Mouse (Mus musculus) lung, adult 2 months (tissue): ENCODE measurements around the gene Enpp6. TPM values are rescaled to one million over a fixed set of nuclear protein-coding genes. Genes with fewer than 3 reads are reported as not detected.

Source experiments
- DNase-seq: peaks from one replicate; pipeline ENCODE4 v3.0.0; 2022
- H3K4me1 ChIP-seq: fragments of 200-500 bp; 2 replicates; pipeline ENCODE4 v1.6.1; 2011; ENCODE audit warnings: low read length; ENCODE audit not compliant: control insufficient read depth, insufficient read depth
- H3K4me3 ChIP-seq: fragments of 200-500 bp; replicated peaks from 2 replicates; pipeline ENCODE3; 2011; ENCODE audit warnings: low read depth, mild to moderate bottlenecking, control low read depth, low read length; ENCODE audit errors: extremely low read depth
- CTCF ChIP-seq: fragments of 200-500 bp; IDR thresholded peaks from 2 replicates; pipeline ENCODE4 v1.5.1; 2011; ENCODE audit warnings: mild to moderate bottlenecking, low read length, control low read depth; ENCODE audit not compliant: insufficient read depth
- POLR2A ChIP-seq: fragments of 200-500 bp; IDR thresholded peaks from 2 replicates; pipeline ENCODE4 v1.6.1; 2011; ENCODE audit warnings: low read depth, mild to moderate bottlenecking, control low read depth, low read length, borderline replicate concordance; ENCODE audit errors: extremely low read depth
- WGBS: fragments of 180-500 bp; shearing (Covaris S2); methylation state at CpG from one replicate; pipeline ENCODE4 v1.1.7; 2018; 5-methylcytosine and 5-hydroxymethylcytosine counted together
- polyA plus RNA-seq: library from polyadenylated mRNA; depleted of rRNA; stranded (reverse); fragments of >200 nt; gene quantifications from 2 replicates; pipeline ENCODE4 v1.2.3, GENCODE M21; 2012

Gene Enpp6
- polyA plus RNA-seq, 1 experiment: 10.4 TPM

DNA sequence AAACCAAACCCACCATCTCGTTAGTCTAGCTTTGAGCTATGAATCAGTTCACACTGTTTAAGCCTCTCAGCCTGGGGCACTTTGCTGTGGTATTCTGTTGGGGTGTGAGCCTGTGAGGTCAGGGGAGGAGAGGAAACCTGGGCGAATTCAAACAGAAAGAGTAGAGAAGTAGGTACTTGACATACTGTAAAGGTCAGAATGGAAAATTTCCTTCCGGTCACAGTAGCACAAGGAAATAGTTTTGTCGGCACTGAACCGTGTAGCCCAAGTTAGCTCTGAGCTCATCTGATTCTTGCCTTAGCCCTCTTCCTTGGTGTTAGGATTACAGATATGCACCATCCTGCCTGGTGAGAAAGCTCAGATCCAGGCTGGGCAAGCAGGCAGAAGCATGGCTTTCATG, 4.4 kb downstream of the Enpp6 start:
- 36% methylated on average over 5 of the region's 5 CpGs for WGBS
- DNase-seq: no peak
- no peak for TF ChIP-seq POLR2A
- no peak for TF ChIP-seq CTCF
- peaks cover 3% of the 10 kb centered on the region; the same call in 1 of the 2 replicates for H3K4me1 ChIP-seq
- H3K4me3 ChIP-seq: no peak overlapping the region

DNA sequence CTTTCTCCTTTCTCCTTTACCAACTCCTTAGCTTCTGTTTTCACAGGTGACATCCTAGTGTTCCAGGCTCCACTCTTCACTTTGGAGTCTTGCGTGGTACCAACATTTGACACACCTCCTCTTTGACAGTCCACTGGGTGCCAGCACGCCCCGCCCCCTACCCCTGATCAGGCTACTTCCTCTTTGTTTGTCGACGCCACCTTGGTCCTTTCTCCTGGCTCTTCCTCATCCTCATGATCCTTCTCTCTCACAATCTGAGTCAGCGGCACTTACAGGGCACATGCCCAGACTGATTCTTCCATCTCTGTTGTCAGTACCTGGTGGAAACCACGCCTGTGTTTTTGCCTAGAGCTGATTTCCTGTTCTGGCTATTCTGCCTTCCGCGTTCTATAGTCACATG, 5.9 kb downstream of the Enpp6 start:
- whole genome bisulfite sequencing: 86% methylated on average over 9 of the region's 9 CpGs
- Histone ChIP-seq H3K4me1 (peaks cover 3% of the 10 kb centered on the region; the same call in 1 of the 2 replicates), H3K4me3 (no peak overlapping the region)
- no peak for TF ChIP-seq CTCF
- no peak for DNase-seq

DNA sequence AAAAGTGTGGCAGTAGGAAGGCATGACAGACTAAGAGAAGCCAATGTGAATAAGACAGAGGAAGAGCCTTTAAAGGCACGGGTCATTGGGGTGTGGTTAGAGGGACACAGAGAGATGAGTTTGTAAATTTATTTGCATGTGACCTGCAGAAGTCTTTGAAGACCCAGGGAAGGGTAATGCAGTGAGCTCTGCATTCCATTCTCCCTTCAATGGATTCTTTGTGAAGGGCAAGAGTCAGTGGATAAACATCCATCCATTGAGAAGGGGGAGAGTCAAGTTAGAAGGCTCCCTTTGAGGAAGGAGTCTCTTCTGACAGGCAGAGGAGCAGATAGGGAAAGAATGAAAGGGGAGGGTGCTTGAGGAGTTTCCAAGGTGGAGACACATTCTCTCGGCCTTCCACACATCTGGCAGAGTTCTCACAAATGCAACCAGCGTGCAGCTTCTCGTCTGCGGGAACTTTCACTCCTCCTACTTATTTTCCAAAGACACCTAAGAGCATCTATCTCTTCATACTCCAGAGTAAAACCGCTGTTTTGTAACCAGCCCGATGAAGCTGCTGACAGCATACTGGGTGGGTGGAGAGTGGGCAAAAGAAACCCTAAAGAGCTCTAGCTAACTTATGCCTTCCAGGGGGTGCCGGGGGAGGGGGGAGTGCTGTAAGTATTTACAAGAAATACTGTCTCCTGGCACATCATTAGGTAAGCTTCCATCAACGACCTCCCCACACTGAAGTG, 9.4 kb downstream of the Enpp6 start:
- TF ChIP-seq POLR2A: no peak
- TF ChIP-seq CTCF: no peak
- no peak for DNase-seq
- WGBS: 51% methylated on average over 9 of the region's 9 CpGs

DNA sequence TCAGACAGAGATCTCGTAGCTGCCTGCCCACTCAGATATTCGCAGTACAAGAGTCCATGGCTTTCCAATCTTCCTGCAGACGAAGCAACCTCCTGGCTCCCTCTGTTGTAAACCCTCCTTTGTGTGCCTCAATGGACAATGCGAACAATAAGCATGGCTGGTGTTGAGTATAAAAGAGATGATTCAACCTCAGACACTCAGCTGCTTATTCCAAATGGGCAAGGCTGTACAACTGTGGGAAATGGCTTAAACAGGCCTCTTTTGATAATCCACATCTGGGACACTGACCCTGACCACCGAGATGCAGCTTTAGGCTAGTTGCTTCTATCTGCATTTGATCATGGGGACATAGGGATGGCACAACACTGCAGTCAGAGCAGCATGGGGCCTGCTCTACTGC, 19.0 kb downstream of the Enpp6 start:
- no peak overlapping the region for H3K4me3 ChIP-seq
- 89% methylated on average over 5 of the region's 5 CpGs for WGBS
- no peak for DNase-seq
- TF ChIP-seq CTCF (no peak), POLR2A (no peak)
- H3K4me1 ChIP-seq: no peaks in the 10 kb centered on the region

More for the DNA sequence above, 9.4 kb downstream of the Enpp6 start:
- Histone ChIP-seq H3K4me1 (peaks cover 3% of the 10 kb centered on the region; the same call in 1 of the 2 replicates), H3K4me3 (no peak overlapping the region)

DNA sequence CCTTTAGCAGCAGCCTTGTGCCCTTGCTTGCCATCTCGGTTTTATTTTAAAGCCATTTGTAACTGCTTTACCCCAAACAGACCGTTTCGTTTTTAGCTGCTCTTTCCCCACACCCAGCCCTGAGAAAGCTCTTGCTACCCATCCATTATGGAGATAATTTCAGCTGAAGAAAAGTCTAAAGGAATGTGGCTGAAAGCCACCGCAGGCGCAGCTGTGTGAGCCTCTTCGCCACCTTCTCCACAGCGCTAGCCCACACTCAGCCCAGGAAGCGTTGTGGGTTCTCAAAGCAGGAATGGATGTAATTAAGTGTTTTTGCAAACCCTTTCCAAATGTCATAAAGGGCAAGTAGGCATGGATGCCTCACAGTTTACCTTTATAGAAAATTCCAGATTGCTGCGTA, 20.1 kb downstream of the Enpp6 start:
- no peak for DNase-seq
- TF ChIP-seq POLR2A: no peak
- TF ChIP-seq CTCF: no peak

DNA sequence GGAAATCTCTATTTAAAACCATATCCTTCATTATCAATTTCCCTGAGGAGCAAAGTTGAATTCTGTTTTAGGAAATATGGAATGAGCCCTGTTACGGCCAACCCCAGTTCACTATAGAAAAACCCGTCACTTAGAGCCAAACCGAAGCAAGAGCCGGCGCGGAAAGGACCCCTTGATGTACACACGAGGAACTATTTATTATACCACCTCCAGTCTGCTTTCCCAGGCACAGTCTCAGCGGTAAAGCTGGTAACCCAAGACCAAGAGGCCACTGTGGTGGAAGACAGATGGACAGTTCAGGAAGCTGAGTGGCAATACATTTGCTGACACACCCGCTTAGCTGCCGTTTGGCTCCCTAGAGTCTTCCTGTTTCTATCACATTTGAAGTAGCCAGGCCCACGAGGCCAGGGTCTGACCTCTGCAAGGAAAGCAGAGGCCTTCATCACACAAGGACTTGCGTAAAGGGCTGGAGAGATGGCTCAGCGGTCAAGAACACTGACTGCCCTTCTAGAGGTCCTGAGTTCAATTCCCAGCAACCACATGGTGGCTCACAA, 21.6 kb downstream of the Enpp6 start:
- no peak for DNase-seq
- Histone ChIP-seq H3K4me3 (no peak overlapping the region), H3K4me1 (no peaks in the 10 kb centered on the region)
- WGBS: 69% methylated on average over 13 of the region's 13 CpGs
- TF ChIP-seq POLR2A (no peak), CTCF (no peak)

More for the DNA sequence above, 20.1 kb downstream of the Enpp6 start:
- Histone ChIP-seq H3K4me1 (no peaks in the 10 kb centered on the region), H3K4me3 (no peak overlapping the region)
- 62% methylated on average over 9 of the region's 9 CpGs for WGBS

DNA sequence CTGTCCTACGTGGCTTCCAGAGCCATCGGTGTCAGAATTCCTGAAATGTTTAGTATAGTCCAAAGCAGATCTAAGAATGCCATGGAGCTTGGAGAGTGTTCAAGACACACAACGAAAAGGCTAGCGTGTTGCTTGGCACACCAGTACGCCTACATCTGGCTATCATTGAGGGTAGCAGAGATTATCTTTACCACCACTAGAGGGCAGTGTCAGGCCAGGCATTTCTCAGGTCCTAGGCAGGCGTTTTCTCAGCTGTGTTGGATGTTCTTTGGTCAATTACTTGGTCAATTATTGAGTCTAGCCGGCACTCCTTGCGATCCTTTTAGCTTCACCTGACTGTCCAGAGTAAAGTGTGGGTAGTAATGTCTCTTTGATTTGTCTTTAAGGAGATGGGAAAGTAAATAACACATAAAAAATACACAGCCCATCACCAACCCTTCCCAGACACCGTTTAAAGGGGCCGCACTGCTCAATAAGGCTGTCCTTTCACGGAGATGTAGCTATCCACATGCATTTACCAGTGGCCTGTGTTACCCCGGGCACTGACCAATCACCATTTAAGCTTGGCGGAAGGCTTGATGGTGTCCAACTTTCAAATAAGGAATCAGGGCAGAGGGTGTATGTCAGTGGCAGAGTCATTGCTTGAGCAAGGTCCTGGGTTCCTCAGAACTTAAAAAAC, 29.7 kb downstream of the Enpp6 start:
- peak; percentile 54 for DNase-seq
- TF ChIP-seq CTCF (peak; percentile 89), POLR2A (no peak)
- WGBS: 37% methylated on average over 13 of the region's 13 CpGs
- H3K4me3 ChIP-seq: no peak overlapping the region
- H3K4me1 ChIP-seq: no peaks in the 10 kb centered on the region

DNA sequence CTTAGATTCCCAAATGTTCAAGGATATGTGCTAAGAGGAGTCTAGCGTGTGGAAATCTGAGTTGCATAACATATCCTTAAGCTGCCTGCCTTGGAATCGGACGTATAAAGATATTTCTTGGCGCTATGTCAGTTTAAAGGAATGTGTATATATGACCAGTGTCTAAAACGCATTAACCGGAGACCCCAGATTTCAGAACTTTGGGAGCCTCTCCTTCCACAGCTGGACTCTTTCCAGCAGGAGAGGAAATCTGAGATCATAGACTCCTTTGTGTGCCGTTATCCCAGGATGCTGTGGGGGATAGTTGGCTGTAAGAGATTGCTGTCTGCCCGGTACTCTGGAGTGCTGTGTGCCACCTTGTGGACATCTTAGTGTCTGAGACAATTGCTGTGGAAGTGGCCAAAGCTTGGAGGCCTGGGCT, 34.5 kb downstream of the Enpp6 start:
- no peaks in the 10 kb centered on the region for H3K4me1 ChIP-seq
- H3K4me3 ChIP-seq: no peak overlapping the region
- TF ChIP-seq CTCF (no peak), POLR2A (no peak)
- no peak for DNase-seq
- WGBS: 42% methylated on average over 8 of the region's 8 CpGs

DNA sequence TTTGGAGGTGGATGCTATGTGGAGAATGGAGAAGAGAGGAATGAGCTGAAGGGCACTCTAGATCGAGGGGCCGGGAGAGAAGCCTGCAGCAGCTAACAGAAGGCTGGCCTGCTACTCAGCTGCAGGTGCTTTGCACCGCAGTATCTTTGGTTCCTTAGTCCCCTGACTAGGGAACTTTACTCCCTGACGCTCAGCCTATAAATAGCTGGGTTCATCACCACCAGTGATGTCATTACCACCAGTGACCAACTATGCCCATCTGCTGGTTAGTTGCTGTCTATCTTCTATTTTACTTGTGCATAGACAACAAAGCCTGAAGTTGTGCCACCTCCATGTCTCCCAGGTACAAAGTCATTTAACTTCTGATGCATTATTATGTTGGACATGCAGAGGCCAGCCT, 37.9 kb downstream of the Enpp6 start:
- DNase-seq: no peak
- TF ChIP-seq CTCF (no peak), POLR2A (no peak)
- WGBS: 75% methylated on average over 4 of the region's 4 CpGs

More for the DNA sequence above, 37.9 kb downstream of the Enpp6 start:
- no peaks in the 10 kb centered on the region for H3K4me1 ChIP-seq
- H3K4me3 ChIP-seq: no peak overlapping the region
